Mouse (Mus musculus) Patski (cell line): ENCODE results near the gene Glipr2. TPM values are rescaled to one million over a fixed set of nuclear protein-coding genes. Genes with fewer than 3 reads are reported as not detected.

Experiments used
- ATAC-seq: fragments of 100-300 bp; one replicate; pipeline ENCODE4 v1.8.0; 2021
- CTCF ChIA-PET: fragments of 350-600 bp; sonication (Branson Sonifier 250); formaldehyde crosslinking; loops from one replicate; lab custom pipeline; 2022; ENCODE audit warnings: inconsistent platforms; lab: Charles Lee
- POLR2A ChIA-PET: fragments of 350-600 bp; sonication (Branson Sonifier 250); formaldehyde crosslinking; loops from one replicate; lab custom pipeline; 2022; ENCODE audit warnings: antibody characterized with exemption, inconsistent platforms; lab: Charles Lee
- DNase-seq: peaks from one replicate; pipeline ENCODE4 v3.0.0-alpha.2; 2011; ENCODE audit warnings: low read depth, low spot score
- H3K27me3 ChIP-seq: fragments of 371-371 bp; one replicate; pipeline ENCODE4 v1.5.1; 2021
- CTCF ChIP-seq: fragments of 100-300 bp; IDR thresholded peaks from one replicate; pipeline ENCODE4 v1.5.1; 2021
- in situ Hi-C: fragments of 300-500 bp; cut with MboI; formaldehyde crosslinking; loops from 3 replicates; pipeline ENCODE4 v1.11.1; 2018; ENCODE audit warnings: low pct_unique_long_range_greater_than_20kb, mixed read lengths
- polyA plus RNA-seq: library from polyadenylated mRNA; unstranded; gene quantifications from one replicate; pipeline ENCODE4 v1.2.3, GENCODE M21; 2021

The Glipr2 gene
- polyA plus RNA-seq, 1 experiment from 2014 or later = 58.5 TPM

DNA sequence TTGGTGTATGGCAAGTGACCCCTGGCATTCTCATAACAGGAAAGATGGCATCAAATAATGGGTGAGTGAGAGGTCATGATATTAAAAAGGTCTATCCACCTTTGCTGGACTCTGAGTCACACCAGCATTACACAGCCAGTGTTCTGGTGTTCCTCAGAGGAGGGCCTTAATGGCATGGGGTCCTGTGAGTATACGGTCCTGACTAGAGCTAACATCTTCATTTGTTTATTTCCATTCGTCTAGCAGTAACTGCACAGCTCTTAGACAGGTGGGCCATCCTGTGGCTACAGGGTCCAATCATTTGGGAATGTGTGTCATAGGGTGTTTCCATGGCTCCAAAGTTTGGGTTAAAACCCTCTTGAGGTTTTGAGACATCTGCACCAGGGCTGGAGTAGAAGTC, 37.1 kb downstream of the Glipr2 start:
- POLR2A ChIA-PET = no interaction called here
- TF ChIP-seq CTCF = no peak
- no peaks in the 10 kb centered on the region for H3K27me3 ChIP-seq
- in situ Hi-C loops = no loop called here
- DNase-seq (no peak), ATAC-seq (no peak)
- CTCF ChIA-PET = no interaction called here

DNA sequence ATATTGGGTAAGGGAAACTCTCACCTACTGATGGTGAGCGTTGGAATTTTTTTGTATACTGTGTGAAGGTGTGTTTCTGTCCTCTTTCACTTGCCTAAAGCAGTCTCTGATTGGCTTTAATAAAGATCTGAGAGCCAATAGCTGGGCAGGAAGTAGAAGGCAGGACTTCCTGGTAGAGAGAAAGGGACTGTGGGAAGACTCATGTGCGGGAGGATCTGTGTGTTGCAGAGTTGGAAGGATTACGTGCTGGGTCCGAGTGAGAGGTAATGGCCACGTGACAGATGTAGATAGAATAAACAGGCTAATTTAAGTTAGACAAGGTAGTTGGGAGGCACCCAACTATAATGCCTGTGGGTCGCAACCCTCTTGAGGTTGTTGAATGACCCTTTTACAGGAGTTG, 46.4 kb downstream of the Glipr2 start:
- in situ Hi-C loops = no loop called here
- DNase-seq (no peak), ATAC-seq (no peak)

GRCm38 (mm10) chr4:44004126-44004525, 46.9 kb downstream of the Glipr2 start, which contains the start of gene Clta:
Gene Clta, plus strand, starts transcription at chr4:44004452.
- no peak for TF ChIP-seq CTCF
- H3K27me3 ChIP-seq = no peaks in the 10 kb centered on the region
- ATAC-seq = no peak
- ChIA-PET POLR2A (no interaction called here), CTCF (interaction anchor here (1.4 kb wide), 1 partner anchor 48 kb away, joined by 3 read pairs; no protein-coding TSS in a partner anchor)
- DNase-seq = no peak
- in situ Hi-C loops = no loop called here

More for the DNA sequence above, 46.4 kb downstream of the Glipr2 start:
- ChIA-PET CTCF (no interaction called here), POLR2A (no interaction called here)
- no peaks in the 10 kb centered on the region for H3K27me3 ChIP-seq
- no peak for TF ChIP-seq CTCF

- no peaks in the 10 kb centered on the region for H3K27me3 ChIP-seq
- ATAC-seq (no peak), DNase-seq (no peak)
- TF ChIP-seq CTCF = no peak
- CTCF ChIA-PET = interaction anchor here (1.4 kb wide), 1 partner anchor 47 kb away, joined by 3 read pairs; no protein-coding TSS in a partner anchor
- in situ Hi-C loops = no loop called here
- POLR2A ChIA-PET = no interaction called here
These were observed 47.6 kb downstream of the Glipr2 start for GRCm38 (mm10) chr4:44004623-44005409.

GRCm38 (mm10) chr4:44010176-44010575, 53.0 kb downstream of the Glipr2 start:
- in situ Hi-C loops = no loop called here
- TF ChIP-seq CTCF = no peak

GRCm38 (mm10) chr4:44010893-44011292, 53.7 kb downstream of the Glipr2 start:
- no peak for DNase-seq
- H3K27me3 ChIP-seq = no peaks in the 10 kb centered on the region
- CTCF ChIA-PET = interaction anchor here (1.5 kb wide), 1 partner anchor 84 kb away, joined by 4 read pairs; no protein-coding TSS in a partner anchor
- in situ Hi-C loops = no loop called here
- ATAC-seq = no peak
- POLR2A ChIA-PET = no interaction called here
- no peak for TF ChIP-seq CTCF

More at GRCm38 (mm10) chr4:44010176-44010575, 53.0 kb downstream of the Glipr2 start:
- no peak for ATAC-seq
- no peak for DNase-seq
- no peaks in the 10 kb centered on the region for H3K27me3 ChIP-seq
- POLR2A ChIA-PET = interaction anchor here (0.6 kb wide), 1 partner anchor 1398 kb away, joined by 3 read pairs; no protein-coding TSS in a partner anchor
- CTCF ChIA-PET = no interaction called here

DNA sequence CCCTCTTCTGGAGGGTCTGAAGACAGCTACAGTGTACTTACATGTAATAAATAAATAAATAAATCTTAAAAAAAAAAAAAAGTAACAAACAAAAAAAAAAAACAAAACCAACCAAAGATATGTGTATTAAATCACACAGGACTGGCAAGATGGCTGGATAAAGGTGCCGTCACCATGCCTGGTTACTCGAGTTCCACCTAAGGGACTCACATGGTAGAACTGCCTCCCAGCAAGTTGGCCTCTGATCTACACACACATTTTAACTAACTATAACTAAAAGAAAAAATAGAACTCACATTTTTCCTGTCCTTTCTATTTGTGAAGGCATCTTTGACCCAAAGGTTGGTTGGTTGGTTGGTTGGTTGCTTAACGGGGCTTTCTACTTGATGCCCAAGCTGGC, 54.6 kb downstream of the Glipr2 start:
- TF ChIP-seq CTCF = no peak
- in situ Hi-C loops = no loop called here
- no peak for DNase-seq
- ATAC-seq = no peak
- CTCF ChIA-PET = interaction anchor here (1.1 to 1.5 kb wide), 2 partner anchors 20 to 85 kb away, joined by 3 to 4 read pairs; no protein-coding TSS in a partner anchor
- no peaks in the 10 kb centered on the region for H3K27me3 ChIP-seq
- POLR2A ChIA-PET = no interaction called here

DNA sequence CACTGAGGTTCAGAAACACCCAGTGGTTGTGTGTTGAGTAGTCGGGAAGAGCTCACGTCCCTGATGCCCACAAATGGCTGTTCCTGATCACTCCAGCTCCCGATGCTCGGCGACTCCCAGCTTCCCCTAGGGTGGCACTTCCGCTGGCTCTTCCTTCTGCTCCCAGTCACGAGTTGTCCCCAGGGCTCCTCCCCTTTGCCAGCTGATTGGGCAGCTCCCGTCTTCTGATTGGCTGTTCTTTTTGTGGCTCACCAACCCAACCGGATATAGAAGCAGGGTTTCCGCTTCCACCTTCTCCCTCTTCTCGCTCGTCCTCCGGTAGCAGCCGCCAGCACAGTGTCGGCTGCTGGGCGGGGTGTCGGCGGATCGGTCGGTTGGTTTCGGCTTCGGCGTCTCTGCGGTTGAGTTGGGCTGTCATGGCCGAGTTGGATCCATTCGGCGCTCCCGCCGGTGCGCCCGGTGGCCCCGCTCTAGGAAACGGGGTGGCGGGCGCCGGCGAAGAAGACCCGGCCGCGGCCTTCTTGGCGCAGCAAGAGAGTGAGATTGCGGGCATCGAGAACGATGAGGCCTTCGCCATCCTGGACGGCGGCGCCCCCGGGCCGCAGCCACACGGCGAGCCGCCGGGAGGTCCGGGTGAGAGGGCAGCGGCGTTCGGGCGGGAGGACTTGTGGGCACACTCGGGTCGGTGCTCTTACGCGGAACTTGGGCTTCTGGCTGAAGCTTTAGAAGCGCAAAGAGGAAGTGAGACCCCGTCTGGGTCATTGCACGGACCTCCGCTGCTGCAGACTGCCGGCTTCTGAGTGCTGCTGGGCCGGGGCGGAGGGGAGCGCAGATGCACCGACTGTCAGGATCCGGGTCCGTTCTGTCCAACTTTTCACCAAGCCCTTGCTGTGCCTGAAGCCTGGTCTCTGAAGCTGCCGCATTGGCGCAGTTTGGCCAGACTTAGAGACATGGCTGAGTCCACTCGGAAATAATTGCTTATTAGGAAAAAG, 55.5 kb downstream of the Glipr2 start:
- no peak for TF ChIP-seq CTCF
- in situ Hi-C loops = no loop called here
- ATAC-seq (peak; percentile 95), DNase-seq (peak; percentile 78)
- ChIA-PET CTCF (interaction anchor here (1.1 to 1.5 kb wide), 2 partner anchors 19 to 86 kb away, joined by 3 to 4 read pairs; no protein-coding TSS in a partner anchor), POLR2A (interaction anchor here (0.7 to 1.0 kb wide), 3 partner anchors 13 to 122 kb away, joined by 3 to 4 read pairs (median 3); no protein-coding TSS in a partner anchor)
- no peaks in the 10 kb centered on the region for H3K27me3 ChIP-seq

DNA sequence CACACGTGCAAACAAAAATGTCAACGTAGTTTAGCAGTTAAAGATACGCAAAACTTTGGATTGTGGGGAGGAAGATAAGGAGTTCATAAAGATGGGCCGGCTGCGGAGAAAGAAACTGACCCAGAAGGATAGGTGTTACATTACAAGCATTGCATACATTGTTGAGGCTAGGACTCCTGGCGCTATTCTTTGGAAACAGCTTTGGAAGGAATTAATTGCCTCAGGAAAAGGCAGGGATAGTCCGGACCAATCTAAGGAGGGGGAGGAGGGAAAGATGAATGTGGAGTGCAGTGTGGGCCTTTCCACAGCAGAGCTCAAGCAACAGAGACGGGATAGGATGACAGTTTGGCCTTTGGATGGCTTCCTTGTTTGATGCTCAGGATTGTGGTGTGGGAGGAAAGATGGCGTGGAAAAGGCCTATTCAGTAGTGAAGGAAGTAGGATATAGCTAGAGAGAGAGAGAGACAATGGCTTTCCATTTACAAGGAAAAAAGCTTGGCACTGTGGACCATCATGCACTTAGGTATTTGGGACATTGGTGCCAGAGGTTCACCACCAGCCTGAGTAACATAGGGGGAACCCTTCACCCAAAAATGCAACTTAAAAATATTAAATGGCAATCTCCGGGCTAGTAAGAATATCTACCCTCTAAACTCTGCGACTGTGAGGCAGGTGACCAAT, 56.3 kb downstream of the Glipr2 start:
- in situ Hi-C loops = no loop called here
- POLR2A ChIA-PET = interaction anchor here (0.8 to 1.0 kb wide), 2 partner anchors 12 to 16 kb away, joined by 3 to 4 read pairs; no protein-coding TSS in a partner anchor
- no peak for TF ChIP-seq CTCF
- ATAC-seq (no peak), DNase-seq (no peak)
- H3K27me3 ChIP-seq = no peaks in the 10 kb centered on the region
- CTCF ChIA-PET = interaction anchor here (0.9 to 1.1 kb wide), 2 partner anchors 9 to 15 kb away, joined by 3 read pairs; no protein-coding TSS in a partner anchor
